Mouse (Mus musculus) cortical plate, adult 2 months (tissue): ENCODE measurements around the gene Nhej1. TPM values are rescaled to one million over a fixed set of nuclear protein-coding genes. Genes with fewer than 3 reads are reported as not detected.

Source experiments
- H3K27ac ChIP-seq: fragments of 200-500 bp; 2 replicates; pipeline ENCODE4 v1.5.1; 2012; ENCODE audit warnings: low read length, control low read depth, inconsistent platforms; ENCODE audit not compliant: insufficient read depth
- H3K4me1 ChIP-seq: fragments of 200-500 bp; 2 replicates; pipeline ENCODE4 v1.6.1; 2011; ENCODE audit warnings: low read length; ENCODE audit not compliant: control insufficient read depth, insufficient read depth
- H3K4me3 ChIP-seq: fragments of 200-500 bp; 2 replicates; pipeline ENCODE4 v1.5.1; 2011; ENCODE audit warnings: mild to moderate bottlenecking, low read length, control low read depth; ENCODE audit not compliant: insufficient read depth
- CTCF ChIP-seq: fragments of 200-500 bp; IDR thresholded peaks from 2 replicates; pipeline ENCODE4 v1.5.1; 2011; ENCODE audit warnings: mild to moderate bottlenecking, control low read depth, low read length; ENCODE audit not compliant: insufficient read depth; ENCODE audit errors: extremely low read depth
- POLR2A ChIP-seq: fragments of 200-500 bp; IDR thresholded peaks from 2 replicates; pipeline ENCODE4 v1.6.1; 2011; ENCODE audit warnings: mild to moderate bottlenecking, low read length, control low read depth; ENCODE audit not compliant: insufficient read depth; ENCODE audit errors: extremely low read depth
- polyA plus RNA-seq: library from polyadenylated mRNA; depleted of rRNA; stranded (reverse); fragments of >200 nt; gene quantifications from 2 replicates; pipeline ENCODE4 v1.2.3, GENCODE M21; 2012; rRNA removed

The Nhej1 gene
- polyA plus RNA-seq, 1 experiment = 2.2 TPM

GRCm38 (mm10) chr1:74947986-74948670, 176.9 kb downstream of the Nhej1 start:
- Histone ChIP-seq H3K4me3 (no peak overlapping the region), H3K4me1 (no peaks in the 10 kb centered on the region), H3K27ac (no peak overlapping the region)
- TF ChIP-seq CTCF (no peak), POLR2A (no peak)

DNA sequence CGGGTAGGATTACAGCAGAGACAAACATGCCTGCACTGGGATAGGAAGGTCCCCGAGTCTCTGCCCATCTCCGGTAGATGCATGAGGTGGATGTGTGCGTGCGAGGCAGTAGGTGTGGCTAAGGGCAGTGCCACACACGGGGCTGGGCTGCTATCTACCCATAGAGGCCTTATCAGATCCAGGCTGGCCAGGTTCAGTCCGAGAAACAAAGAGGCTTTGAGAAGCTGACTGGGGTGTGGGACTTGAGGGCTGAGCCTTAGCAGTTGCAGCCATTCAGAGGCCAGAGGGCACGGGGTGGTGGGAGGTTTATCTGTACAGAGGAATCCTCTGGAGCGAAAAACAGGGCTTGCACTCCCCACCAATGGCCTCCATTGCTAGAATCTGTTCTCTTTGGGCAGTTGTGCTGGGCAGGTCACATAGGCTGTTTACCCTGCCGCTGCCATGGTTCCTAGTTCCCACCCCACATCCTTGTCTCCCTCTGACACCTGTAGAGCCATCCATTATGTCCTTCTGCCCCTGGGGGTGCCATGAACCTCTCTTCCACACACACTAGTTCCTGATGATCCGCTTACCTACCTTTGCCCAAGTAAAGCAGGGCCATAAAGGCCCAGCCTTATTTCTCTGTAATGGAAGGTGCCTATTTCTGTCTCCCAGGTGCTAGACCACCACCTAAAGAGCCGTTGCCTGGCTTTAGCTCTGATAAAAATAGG, 183.2 kb downstream of the Nhej1 start:
- no peak for TF ChIP-seq POLR2A
- no peak for TF ChIP-seq CTCF
- H3K4me1 ChIP-seq = no peaks in the 10 kb centered on the region
- H3K4me3 ChIP-seq = no peak overlapping the region
- no peak overlapping the region for H3K27ac ChIP-seq

DNA sequence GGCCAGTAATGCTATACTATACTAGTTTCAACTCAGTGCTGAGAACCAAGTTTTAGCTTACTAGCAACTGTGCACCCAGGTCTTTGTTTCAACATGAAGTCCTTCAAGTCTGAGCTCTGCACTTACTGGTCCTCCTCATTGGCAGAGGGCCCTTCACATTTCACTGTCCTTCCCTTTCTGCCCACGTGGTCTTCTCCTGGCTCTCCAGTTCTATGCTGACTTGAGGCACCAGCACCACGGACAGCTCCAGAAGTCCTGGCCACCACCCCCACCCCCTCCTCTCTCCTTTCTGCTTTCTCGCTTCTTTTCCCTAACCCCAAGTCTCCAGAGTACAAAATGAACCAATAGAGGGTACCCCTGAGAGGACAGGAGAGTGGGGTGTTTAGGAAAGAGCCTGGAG, 185.2 kb downstream of the Nhej1 start:
- Histone ChIP-seq H3K27ac (no peak overlapping the region), H3K4me1 (no peaks in the 10 kb centered on the region; the same call in 1 of the 2 replicates), H3K4me3 (no peak overlapping the region)
- TF ChIP-seq CTCF (no peak), POLR2A (no peak)

DNA sequence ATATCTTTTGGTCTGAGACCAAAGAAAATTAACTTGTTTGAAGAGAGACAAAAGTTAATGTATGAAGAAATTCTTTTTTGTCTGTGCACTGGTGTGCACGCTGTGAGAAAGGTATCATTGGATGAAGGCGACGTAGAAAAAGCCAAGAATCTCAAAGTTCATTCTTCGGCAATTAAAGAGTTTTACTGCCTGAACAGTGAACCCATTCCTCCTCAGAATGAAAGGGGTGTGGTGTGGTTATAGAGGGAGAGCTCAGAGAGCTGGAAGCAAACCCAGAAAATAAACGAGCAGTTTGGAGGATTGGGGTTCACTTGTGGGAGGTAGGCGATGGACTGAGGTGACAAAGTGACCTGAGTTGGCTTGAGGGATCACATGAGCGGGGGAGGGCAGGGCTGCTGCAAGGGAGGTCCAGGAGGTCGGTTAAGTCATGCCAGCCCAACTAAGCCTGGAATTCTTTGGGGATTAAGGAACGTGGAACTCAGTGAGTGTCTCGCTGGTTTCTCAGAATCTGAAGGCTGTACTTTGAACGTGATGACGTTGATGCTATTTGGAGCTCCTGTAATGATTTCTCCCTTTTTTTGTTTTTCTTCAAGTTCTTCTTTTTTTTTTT, 188.7 kb downstream of the Nhej1 start:
- TF ChIP-seq POLR2A (no peak), CTCF (no peak)

DNA sequence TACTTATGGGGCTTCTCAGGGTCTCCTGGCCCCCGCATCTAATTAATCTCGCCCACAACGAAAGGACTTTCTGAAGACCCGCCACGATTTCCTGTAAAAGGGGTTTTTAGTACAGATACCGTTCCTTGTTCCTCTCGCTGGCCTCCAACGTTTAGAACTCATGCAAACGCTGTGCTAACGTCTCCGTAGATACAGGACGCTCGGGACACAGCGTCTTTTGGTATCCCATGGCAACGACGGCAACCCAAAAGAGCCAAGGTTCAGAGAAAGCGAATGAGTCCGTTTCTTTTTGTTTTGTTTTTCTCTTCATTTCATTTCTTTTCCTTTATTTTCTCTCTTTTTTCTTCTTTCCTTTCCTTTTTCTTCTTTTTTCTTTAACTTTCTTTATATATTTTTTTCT, 189.6 kb downstream of the Nhej1 start, which contains the start of gene Cfap65:
TSS of gene Cfap65 (minus strand) at position 198 of the 400 bp plus-strand sequence.
- no peak within 1 kb of the TSS for H3K27ac ChIP-seq
- no peaks in the 10 kb centered on the region; the same call in 1 of the 2 replicates for H3K4me1 ChIP-seq
- H3K4me3 ChIP-seq = peak within 1 kb of the TSS; percentile 13
- TF ChIP-seq CTCF = no peak
- TF ChIP-seq POLR2A = no peak

More for the DNA sequence above, 188.7 kb downstream of the Nhej1 start:
- H3K4me3 ChIP-seq = no peak overlapping the region
- no peaks in the 10 kb centered on the region; the same call in 1 of the 2 replicates for H3K4me1 ChIP-seq
- H3K27ac ChIP-seq = no peak overlapping the region

DNA sequence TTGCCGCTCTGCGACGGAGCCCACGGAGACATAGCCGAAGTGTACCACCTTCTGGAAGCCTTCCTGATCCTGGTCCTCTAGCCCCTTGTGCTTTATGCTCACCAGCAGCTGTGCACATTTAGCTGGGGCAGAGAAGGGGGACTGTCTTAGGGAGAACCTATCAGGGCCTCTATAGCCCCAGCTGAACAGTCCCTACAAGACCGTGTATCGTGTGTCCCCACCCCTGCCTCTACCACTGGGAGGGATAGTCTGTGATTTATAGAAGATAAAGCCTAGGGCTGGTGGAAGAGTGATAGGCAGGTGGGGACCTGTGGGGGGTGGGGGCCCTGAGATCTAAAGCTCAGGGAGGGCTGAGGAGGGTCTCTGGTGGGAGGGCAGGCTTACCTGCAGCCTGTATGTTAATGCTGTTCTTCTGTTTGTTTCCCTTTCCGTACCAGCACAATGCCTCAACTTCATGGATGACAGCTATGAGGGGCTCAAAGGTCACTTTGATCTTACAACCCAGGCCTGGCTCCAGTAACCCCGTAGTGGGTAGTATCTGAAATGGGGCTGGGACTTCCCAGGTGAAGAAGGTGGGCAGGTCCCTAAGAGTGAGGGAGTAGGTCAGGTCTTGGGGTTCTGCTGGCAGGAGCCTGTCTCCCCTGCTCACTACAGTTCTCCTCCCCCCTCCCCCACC, 197.2 kb downstream of the Nhej1 start:
- TF ChIP-seq CTCF = no peak
- no peak for TF ChIP-seq POLR2A
- Histone ChIP-seq H3K4me1 (no peaks in the 10 kb centered on the region), H3K27ac (no peak overlapping the region)

DNA sequence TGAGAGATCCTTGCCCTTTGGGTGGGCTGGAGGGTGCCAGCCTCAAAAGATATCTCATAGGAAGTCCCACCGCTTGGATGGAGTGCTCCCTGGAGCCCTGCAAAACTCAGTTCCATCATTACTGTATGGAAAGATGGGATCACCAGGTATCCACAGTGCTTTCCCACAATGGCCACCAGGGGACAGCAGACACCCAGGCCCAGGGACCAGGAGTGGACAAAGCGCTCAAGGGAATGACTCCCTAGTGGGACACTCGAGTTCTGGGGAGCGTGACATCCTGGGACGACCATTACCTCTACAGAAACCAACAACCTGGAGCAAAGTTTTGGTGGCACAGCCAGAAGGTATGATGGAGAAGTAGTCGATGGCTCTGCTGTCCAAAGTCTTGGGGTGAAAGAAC, 198.3 kb downstream of the Nhej1 start:
- H3K27ac ChIP-seq = no peak overlapping the region
- H3K4me1 ChIP-seq = no peaks in the 10 kb centered on the region
- TF ChIP-seq CTCF (peak; percentile 95), POLR2A (no peak)
- no peak overlapping the region for H3K4me3 ChIP-seq

More for the DNA sequence above, 197.2 kb downstream of the Nhej1 start:
- no peak overlapping the region for H3K4me3 ChIP-seq

DNA sequence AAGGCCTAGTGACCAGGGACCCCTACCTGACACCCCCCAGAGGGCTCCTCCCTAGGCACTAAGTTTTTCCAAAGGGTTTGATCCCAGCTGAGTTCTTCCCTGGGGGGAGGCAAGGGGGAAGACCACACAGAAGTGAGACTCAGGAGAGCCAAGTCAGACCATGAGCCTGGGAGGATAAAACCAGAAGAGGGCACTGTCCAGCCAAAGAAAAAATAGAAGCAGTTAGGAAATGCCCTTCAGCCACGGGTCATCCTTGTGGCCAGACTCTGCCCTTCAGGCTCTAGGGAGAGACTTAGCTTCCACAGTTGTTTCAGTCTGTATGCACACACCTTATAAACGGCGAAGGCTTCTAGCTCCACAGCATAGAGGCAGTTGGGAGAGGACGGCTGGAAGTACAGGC, 200.5 kb downstream of the Nhej1 start:
- no peak overlapping the region for H3K4me3 ChIP-seq
- H3K4me1 ChIP-seq = no peaks in the 10 kb centered on the region
- no peak overlapping the region for H3K27ac ChIP-seq
- TF ChIP-seq POLR2A (no peak), CTCF (no peak)

Other genes starting within 250 kb of the Nhej1 start
- not detected in 2 replicates for gene Fev, start 239.8 kb downstream of the Nhej1 start, polyA plus RNA-seq
- gene Cryba2, start 232.1 kb downstream of the Nhej1 start, polyA plus RNA-seq = 0.66 and 1.4 TPM in 2 replicates
- 8.9 and 10.6 TPM in 2 replicates for gene Cfap65, start 189.6 kb downstream of the Nhej1 start, polyA plus RNA-seq
- gene Ihh, start 173.5 kb downstream of the Nhej1 start, polyA plus RNA-seq = 0.34 and 0.46 TPM in 2 replicates
- 1.7 and 1.9 TPM in 2 replicates for gene Slc23a3, start 8.7 kb upstream of the Nhej1 start, polyA plus RNA-seq
- 36.9 TPM in 2 replicates for gene Cnppd1, start 17.5 kb upstream of the Nhej1 start, polyA plus RNA-seq
- gene Retreg2, start 17.6 kb upstream of the Nhej1 start, polyA plus RNA-seq = 227 and 233 TPM in 2 replicates
- gene Zfand2b, start 43.4 kb upstream of the Nhej1 start, polyA plus RNA-seq = 64.3 and 64.9 TPM in 2 replicates
- gene Abcb6, start 55.2 kb upstream of the Nhej1 start, polyA plus RNA-seq = 23.8 and 25.7 TPM in 2 replicates
- gene Ankzf1, start 67.0 kb upstream of the Nhej1 start, polyA plus RNA-seq = 47.4 and 54.1 TPM in 2 replicates
- gene Atg9a, start 67.0 kb upstream of the Nhej1 start, polyA plus RNA-seq = 124 and 129 TPM in 2 replicates
- gene Glb1l, start 85.6 kb upstream of the Nhej1 start, polyA plus RNA-seq = 20.4 and 21.2 TPM in 2 replicates
- gene Stk16, start 85.6 kb upstream of the Nhej1 start, polyA plus RNA-seq = 159 and 172 TPM in 2 replicates
- 345 and 362 TPM in 2 replicates for gene Tuba4a, start 94.7 kb upstream of the Nhej1 start, polyA plus RNA-seq
- not detected in 2 replicates for gene A630095N17Rik, start 106.9 kb upstream of the Nhej1 start, polyA plus RNA-seq
- gene Dnajb2, start 111.2 kb upstream of the Nhej1 start, polyA plus RNA-seq = 104 and 115 TPM in 2 replicates
- 405 TPM in 2 replicates for gene Ptprn, start 139.3 kb upstream of the Nhej1 start, polyA plus RNA-seq
- gene Resp18, start 153.2 kb upstream of the Nhej1 start, polyA plus RNA-seq = 138 and 162 TPM in 2 replicates
- gene Dnpep, start 192.8 kb upstream of the Nhej1 start, polyA plus RNA-seq = 73.6 and 74.4 TPM in 2 replicates
- gene Des, start 235.1 kb upstream of the Nhej1 start, polyA plus RNA-seq = 3.0 and 3.2 TPM in 2 replicates